Comparison of ENCODE assay signal across 7 mouse cellular contexts in the genomic region with DNA sequence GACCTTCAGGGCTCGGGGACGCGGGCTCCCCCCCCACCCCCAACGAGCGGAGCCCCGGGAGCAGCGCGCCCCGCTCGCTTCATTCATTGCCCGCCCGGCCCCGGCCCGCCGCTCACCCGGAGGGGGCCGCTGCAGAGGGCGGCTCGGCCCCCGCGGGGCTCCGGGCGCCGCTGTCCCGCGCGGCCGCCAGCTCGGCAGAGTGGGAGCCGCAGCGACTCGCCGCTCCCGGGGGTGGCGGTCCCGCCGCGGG. TPM values are rescaled to one million over a fixed set of nuclear protein-coding genes. Genes with fewer than 3 reads are reported as not detected.
DNase-seq lines count a peak whose midpoint lies in the region; ATAC-seq and TF ChIP-seq lines count a peak whose summit lies in the region.

No protein-coding gene starts in this region.

- under 1% methylated on average over 32 of the region's 38 CpGs for WGBS in forebrain, embryonic 10.5 days
- WGBS in limb, embryonic 11.5 days = 3% methylated on average over 15 of the region's 38 CpGs
- under 1% methylated on average over 36 of the region's 38 CpGs for WGBS in small intestine, adult 2 months

- peak; percentile 47 for DNase-seq in forebrain, embryonic 10.5 days (ENCODE audit: extremely low spot score, low spot score)
- no peak for DNase-seq in limb, embryonic 11.5 days (ENCODE audit: low spot score)
- DNase-seq in frontal cortex, postnatal 10 days (ENCODE audit: low spot score in 2 of 2) = no peak
- DNase-seq in layer of hippocampus, postnatal 25 days (ENCODE audit: extremely low spot score in 1 of 2, low spot score in 1 of 2) = no peak

- peak overlapping the region; percentile 94 for H3K4me3 ChIP-seq in megakaryocyte, embryonic 14.5 days (replicated peaks)
- peak overlapping the region; percentile 97 for H3K4me3 ChIP-seq in forebrain, embryonic 10.5 days
- H3K4me3 ChIP-seq in limb, embryonic 11.5 days (ENCODE audit: low read depth, low read length) = peak overlapping the region; percentile 85
- peak overlapping the region; percentile 99 for H3K4me3 ChIP-seq in small intestine, adult 2 months (ENCODE audit: low read depth, low read length)

- H3K4me1 ChIP-seq in megakaryocyte, embryonic 14.5 days = peaks cover 30% of the 10 kb centered on the region
- peaks cover 49% of the 10 kb centered on the region for H3K4me1 ChIP-seq in forebrain, embryonic 10.5 days
- peaks cover 5% of the 10 kb centered on the region for H3K4me1 ChIP-seq in limb, embryonic 11.5 days (ENCODE audit: control insufficient read depth, insufficient read depth, low read length)
- H3K4me1 ChIP-seq in small intestine, adult 2 months (ENCODE audit: control insufficient read depth, insufficient read depth, insufficient read length, low read length) = peaks cover 13% of the 10 kb centered on the region

- TF ChIP-seq CTCF in small intestine, adult 2 months (IDR thresholded peaks at IDR 0.05; ENCODE audit: extremely low read depth, insufficient read length, insufficient replicate concordance, low read depth, low read length) = no peak

- H3K36me3 ChIP-seq in megakaryocyte, embryonic 14.5 days (replicated peaks; ENCODE audit: low read length) = no peaks in the 10 kb centered on the region
- H3K36me3 ChIP-seq in forebrain, embryonic 10.5 days (replicated peaks) = no peaks in the 10 kb centered on the region
- H3K36me3 ChIP-seq in limb, embryonic 11.5 days (ENCODE audit: control insufficient read depth, insufficient read depth, low read length) = no peaks in the 10 kb centered on the region
- H3K36me3 ChIP-seq in small intestine, adult 2 months (ENCODE audit: control insufficient read depth, insufficient read depth, low read length) = no peaks in the 10 kb centered on the region

- H3K4me2 ChIP-seq in limb, embryonic 11.5 days (ENCODE audit: low read depth, severe bottlenecking) = peak overlapping the region; percentile 94

- ATAC-seq in megakaryocyte, adult 5-6 weeks (ENCODE audit: poor library complexity, severe bottlenecking) = no peak
- peak; percentile 40; the same call in 1 of the 2 replicates for ATAC-seq in limb, embryonic 11.5 days (ENCODE audit: insufficient number of reproducible peaks, low FRiP score, low TSS enrichment, low read depth)

- H3K9ac ChIP-seq in limb, embryonic 11.5 days (ENCODE audit: low read length) = peak overlapping the region; percentile 94

- no peak for TF ChIP-seq POLR2A in small intestine, adult 2 months (IDR thresholded peaks at IDR 0.05; ENCODE audit: low read depth, low read length)

- peak overlapping the region; percentile 97 for H3K27ac ChIP-seq in forebrain, embryonic 10.5 days
- peak overlapping the region; percentile 91 for H3K27ac ChIP-seq in limb, embryonic 11.5 days (replicated peaks; ENCODE audit: low read depth, low read length)
- peak overlapping the region; percentile 93 for H3K27ac ChIP-seq in small intestine, adult 2 months (ENCODE audit: insufficient read depth, low read depth, low read length)

- no peaks in the 10 kb centered on the region for H3K9me3 ChIP-seq in megakaryocyte, embryonic 14.5 days
- no peaks in the 10 kb centered on the region for H3K9me3 ChIP-seq in forebrain, embryonic 10.5 days
- no peaks in the 10 kb centered on the region for H3K9me3 ChIP-seq in limb, embryonic 11.5 days (ENCODE audit: control insufficient read depth, low read length)

- peaks cover 31% of the 10 kb centered on the region for H3K27me3 ChIP-seq in megakaryocyte, embryonic 14.5 days (replicated peaks)
- H3K27me3 ChIP-seq in forebrain, embryonic 10.5 days (ENCODE audit: poor library complexity, severe bottlenecking) = peaks cover 22% of the 10 kb centered on the region
- no peaks in the 10 kb centered on the region for H3K27me3 ChIP-seq in limb, embryonic 11.5 days (ENCODE audit: control insufficient read depth, insufficient read depth, low read length)
- H3K27me3 ChIP-seq in small intestine, adult 2 months (ENCODE audit: control insufficient read depth, insufficient read depth, low read length) = no peaks in the 10 kb centered on the region

RNA-seq across cellular contexts. Expression of a gene that starts 0.5 kb away (rescaled TPM):
- polyA plus RNA-seq in megakaryocyte, embryonic 14.5 days (2012; ENCODE audit: insufficient read depth, low replicate concordance) = 5.7 TPM in 1 of 2 replicates, not detected in the other
- total RNA-seq in megakaryocyte, adult 5-6 weeks (2015) = 61.5 and 62.2 TPM in 2 replicates
- 74.4 and 92.6 TPM in 2 replicates for total RNA-seq in megakaryocyte, adult 5-6 weeks (2017)
- polyA plus RNA-seq in forebrain, embryonic 10.5 days (2016; fragmentation: Nextera tagmentation; extraction: Ambion mirVana) = 13.4 and 13.9 TPM in 2 replicates
- polyA plus RNA-seq in limb, embryonic 11.5 days (2014; fragmentation: Nextera tagmentation; extraction: Ambion mirVana) = 14.2 and 15.5 TPM in 2 replicates
- 5.1 and 15.0 TPM in 2 replicates for polyA plus RNA-seq in small intestine, adult 2 months (2012; rRNA removed)
- 10 to 100 TPM; 10.1 to 12.0 TPM for total RNA-seq in layer of hippocampus, postnatal 25 days (2021)
